Mouse (Mus musculus) heart, embryonic 14.5 days (tissue): ENCODE data around the gene Gm10803. TPM values are rescaled to one million over a fixed set of nuclear protein-coding genes. Genes with fewer than 3 reads are reported as not detected.
A peak's percentile ranks its signal among the peaks of the same experiment; 100 is the strongest.

Source experiments
- ATAC-seq: fragments of 200-750 bp; cut with Nextera tagmentation; 2 replicates; pipeline ENCODE4 v1.8.0; 2017; ENCODE audit warnings: low read depth, moderate TSS enrichment; ENCODE audit not compliant: insufficient number of reproducible peaks, insufficient read depth, low FRiP score
- H3K27ac ChIP-seq, 2 experiments: fragments of 200-500 bp in 1 of 2; fragments of 300-500 bp in 1 of 2; sonication (generic) in 1 of 2; replicated peaks in 1 of 2; 2 replicates each; pipeline ENCODE4 v1.5.1; 2012 to 2014; ENCODE audit warnings: low read depth in 2 of 2, low read length in 2 of 2, control low read depth in 1 of 2, mild to moderate bottlenecking in 1 of 2, mixed read lengths in 1 of 2; ENCODE audit not compliant: control insufficient read depth in 1 of 2, insufficient read depth in 1 of 2
- H3K27me3 ChIP-seq: fragments of 300-500 bp; sonication (generic); 2 replicates; pipeline ENCODE4 v1.6.1; 2014; ENCODE audit warnings: mild to moderate bottlenecking, low read length, control low read depth; ENCODE audit not compliant: control insufficient read depth, insufficient read depth
- H3K36me3 ChIP-seq: fragments of 300-500 bp; sonication (generic); 2 replicates; pipeline ENCODE4 v1.6.1; 2014; ENCODE audit warnings: mild to moderate bottlenecking, control low read depth, low read length, mixed read lengths; ENCODE audit not compliant: control insufficient read depth, insufficient read depth
- H3K4me1 ChIP-seq, 2 experiments: fragments of 200-500 bp in 1 of 2; fragments of 300-500 bp in 1 of 2; sonication (generic) in 1 of 2; 2 replicates each; pipeline ENCODE4 v1.6.1; 2012 to 2014; ENCODE audit warnings: low read length in 2 of 2, control low read depth in 1 of 2, mixed read lengths in 1 of 2; ENCODE audit not compliant: control insufficient read depth in 2 of 2, insufficient read depth in 2 of 2
- H3K4me2 ChIP-seq: fragments of 300-500 bp; sonication (generic); 2 replicates; pipeline ENCODE4 v1.6.1; 2014; ENCODE audit warnings: mild to moderate bottlenecking, low read length
- H3K4me3 ChIP-seq, 2 experiments: fragments of 200-500 bp in 1 of 2; fragments of 300-500 bp in 1 of 2; sonication (generic) in 1 of 2; 2 replicates each; pipeline ENCODE4 v1.5.1; 2012 to 2014; ENCODE audit warnings: low read length in 2 of 2, mild to moderate bottlenecking in 2 of 2, control low read depth in 1 of 2, low read depth in 1 of 2, moderate library complexity in 1 of 2; ENCODE audit not compliant: control insufficient read depth in 1 of 2, insufficient read depth in 1 of 2
- H3K9ac ChIP-seq: fragments of 300-500 bp; sonication (generic); 2 replicates; pipeline ENCODE4 v1.6.1; 2014; ENCODE audit warnings: mild to moderate bottlenecking, low read length
- H3K9me3 ChIP-seq: fragments of 300-500 bp; sonication (generic); 2 replicates; pipeline ENCODE4 v1.6.1; 2016; ENCODE audit warnings: low read length, control low read depth; ENCODE audit not compliant: control insufficient read depth
- WGBS: fragments of 180-500 bp; shearing (Covaris S2); extraction: QIAGEN DNeasy Blood & Tissue Kit; methylation state at CpG from one replicate; pipeline ENCODE4 v1.1.7; 2014; 5-methylcytosine and 5-hydroxymethylcytosine counted together
- polyA plus RNA-seq: library from polyadenylated mRNA; unstranded; fragments of >200 nt; fragmentation: Nextera tagmentation; extraction: Ambion mirVana; gene quantifications from 2 replicates; pipeline ENCODE4 v1.2.1, GENCODE M21; 2014

Gm10803 gene
- polyA plus RNA-seq, 1 experiment from 2014 or later: not detected

GRCm38 (mm10) chr2:93591706-93592105 lies 31.3 kb downstream of the Gm10803 start:
- Histone ChIP-seq H3K9me3 (no peaks in the 10 kb centered on the region), H3K4me2 (no peak overlapping the region), H3K36me3 (no peaks in the 10 kb centered on the region), H3K4me1 (peaks cover 9 to 10% of the 10 kb centered on the region in 2 experiments; a peak in 2 of 4 replicates), H3K9ac (no peak overlapping the region), H3K27ac (no peak overlapping the region), H3K27me3 (peaks cover 4% of the 10 kb centered on the region; the same call in 1 of the 2 replicates), H3K4me3 (no peak overlapping the region)
- no peak for ATAC-seq
- WGBS: 62% methylated on average over 2 of the region's 2 CpGs

GRCm38 (mm10) chr2:93592164-93592790 lies 31.9 kb downstream of the Gm10803 start:
- Histone ChIP-seq H3K9me3 (no peaks in the 10 kb centered on the region), H3K27me3 (peaks cover 4% of the 10 kb centered on the region; the same call in 1 of the 2 replicates), H3K9ac (no peak overlapping the region), H3K27ac (no peak overlapping the region), H3K4me1 (peaks cover 9 to 12% of the 10 kb centered on the region in 2 experiments; a peak in 2 of 4 replicates), H3K36me3 (no peaks in the 10 kb centered on the region), H3K4me3 (no peak overlapping the region), H3K4me2 (0 out of 2 replicates have a peak overlapping the region, but pooled peaks have one; percentile 5)
- WGBS: 25% methylated on average over 11 of the region's 11 CpGs
- no peak for ATAC-seq

GRCm38 (mm10) chr2:93593121-93593520 lies 32.8 kb downstream of the Gm10803 start:
- Histone ChIP-seq H3K9me3 (no peaks in the 10 kb centered on the region), H3K4me1 (peaks cover 9 to 12% of the 10 kb centered on the region in 2 experiments; a peak in 2 of 4 replicates), H3K4me2 (no peak overlapping the region), H3K27me3 (peaks cover 4% of the 10 kb centered on the region; the same call in 1 of the 2 replicates), H3K9ac (no peak overlapping the region), H3K36me3 (no peaks in the 10 kb centered on the region), H3K27ac (no peak overlapping the region), H3K4me3 (no peak overlapping the region)
- ATAC-seq: no peak
- 83% methylated on average over 10 of the region's 10 CpGs for WGBS

- Histone ChIP-seq H3K9me3 (no peaks in the 10 kb centered on the region), H3K4me2 (no peak overlapping the region), H3K4me3 (no peak overlapping the region), H3K9ac (no peak overlapping the region), H3K36me3 (no peaks in the 10 kb centered on the region), H3K27ac (no peak overlapping the region), H3K27me3 (peaks cover 4% of the 10 kb centered on the region; the same call in 1 of the 2 replicates), H3K4me1 (peaks cover 16 to 17% of the 10 kb centered on the region in 2 experiments; a peak in 3 of 4 replicates)
- no peak for ATAC-seq
- 65% methylated on average over 11 of the region's 11 CpGs for WGBS
Measured at GRCm38 (mm10) chr2:93597145-93597544, 36.8 kb downstream of the Gm10803 start.

GRCm38 (mm10) chr2:93599731-93600130 lies 39.4 kb downstream of the Gm10803 start:
- H3K9ac ChIP-seq: no peak overlapping the region
- H3K4me2 ChIP-seq: no peak overlapping the region; the same call in 1 of the 2 replicates
- H3K27ac ChIP-seq: no peak overlapping the region
- WGBS: 38% methylated on average over 9 of the region's 9 CpGs
- no peak overlapping the region for H3K4me3 ChIP-seq
- H3K9me3 ChIP-seq: no peaks in the 10 kb centered on the region
- peaks cover 10 to 11% of the 10 kb centered on the region in 2 experiments; a peak in 3 of 4 replicates for H3K4me1 ChIP-seq
- no peaks in the 10 kb centered on the region for H3K36me3 ChIP-seq
- H3K27me3 ChIP-seq: peaks cover 2% of the 10 kb centered on the region; the same call in 1 of the 2 replicates
- no peak for ATAC-seq

- Histone ChIP-seq H3K27ac (no peak overlapping the region), H3K27me3 (no peaks in the 10 kb centered on the region; the same call in 1 of the 2 replicates), H3K4me2 (no peak overlapping the region), H3K4me3 (no peak overlapping the region), H3K36me3 (no peaks in the 10 kb centered on the region), H3K9ac (no peak overlapping the region), H3K4me1 (peaks cover 2 to 3% of the 10 kb centered on the region in 2 experiments; a peak in 1 of 4 replicates), H3K9me3 (no peaks in the 10 kb centered on the region)
- 87% methylated on average over 6 of the region's 6 CpGs for WGBS
- no peak for ATAC-seq
Measured at GRCm38 (mm10) chr2:93604601-93605285, 44.4 kb downstream of the Gm10803 start.

GRCm38 (mm10) chr2:93608800-93609199 lies 48.4 kb downstream of the Gm10803 start:
- Histone ChIP-seq H3K27ac (no peak overlapping the region), H3K9me3 (no peaks in the 10 kb centered on the region), H3K4me2 (no peak overlapping the region), H3K36me3 (no peaks in the 10 kb centered on the region), H3K4me1 (no peaks in the 10 kb centered on the region), H3K27me3 (no peaks in the 10 kb centered on the region), H3K4me3 (no peak overlapping the region), H3K9ac (no peak overlapping the region)
- 52% methylated on average over 3 of the region's 3 CpGs for WGBS
- no peak for ATAC-seq
